Mouse (Mus musculus) urinary bladder, postnatal 14 days (tissue): ENCODE measurements around the gene Dlg2.

Experiments used
- DNase-seq: peaks from one replicate; pipeline ENCODE4 v3.0.0; 2021; ENCODE audit warnings: low spot score

Gene Dlg2

GRCm38 (mm10) chr7:90476313-90477245 lies at the start of gene Dlg2:
Gene Dlg2 (plus strand): TSS chr7:90476672.
- DNase-seq, result no peak

- peak; percentile 26 for DNase-seq
Observed at GRCm38 (mm10) chr7:90427006-90427405, 49.5 kb upstream of the Dlg2 start.

GRCm38 (mm10) chr7:90432221-90432620 lies 44.3 kb upstream of the Dlg2 start:
- DNase-seq, result no peak

GRCm38 (mm10) chr7:90440044-90440443 lies 36.4 kb upstream of the Dlg2 start:
- DNase-seq, result no peak

- no peak for DNase-seq
Observed at GRCm38 (mm10) chr7:90442070-90442469, 34.4 kb upstream of the Dlg2 start.

GRCm38 (mm10) chr7:90442518-90443080 lies 33.9 kb upstream of the Dlg2 start, which contains the start of gene Crebzf:
Gene Crebzf (plus strand): TSS chr7:90442729.
- peak; percentile 97 for DNase-seq

GRCm38 (mm10) chr7:90443101-90444091 lies 33.1 kb upstream of the Dlg2 start:
- peak; percentile 73 for DNase-seq

- no peak for DNase-seq
Observed at GRCm38 (mm10) chr7:90444206-90444605, 32.3 kb upstream of the Dlg2 start.

GRCm38 (mm10) chr7:90456149-90456844 lies 20.2 kb upstream of the Dlg2 start:
- DNase-seq, result no peak

GRCm38 (mm10) chr7:90456845-90457468 lies 19.5 kb upstream of the Dlg2 start, which contains the start of gene Tmem126a:
Gene Tmem126a (minus strand): TSS chr7:90457229.
- peak; percentile 82 for DNase-seq

- DNase-seq, result no peak
Observed at GRCm38 (mm10) chr7:90457517-90457916, 19.0 kb upstream of the Dlg2 start.

GRCm38 (mm10) chr7:90460330-90460729 lies 16.1 kb upstream of the Dlg2 start:
- no peak for DNase-seq

- peak; percentile 18 for DNase-seq
Observed at GRCm38 (mm10) chr7:90460930-90461329, 15.5 kb upstream of the Dlg2 start.

- no peak for DNase-seq
Observed at GRCm38 (mm10) chr7:90461441-90461840, 15.0 kb upstream of the Dlg2 start.

GRCm38 (mm10) chr7:90473511-90473910 lies 3.0 kb upstream of the Dlg2 start:
- no peak for DNase-seq

- peak; percentile 99 for DNase-seq
Observed at GRCm38 (mm10) chr7:90475793-90476312, 619 bp upstream of the Dlg2 start, which contains the start of gene Tmem126b. Gene Tmem126b (minus strand): TSS chr7:90476001.

GRCm38 (mm10) chr7:90482607-90483006 lies 6.1 kb downstream of the Dlg2 start:
- no peak for DNase-seq

GRCm38 (mm10) chr7:90508124-90508523 lies 31.7 kb downstream of the Dlg2 start:
- DNase-seq, result no peak

GRCm38 (mm10) chr7:90512293-90512692 lies 35.8 kb downstream of the Dlg2 start:
- no peak for DNase-seq
